Mouse (Mus musculus): ENCODE measurements around the gene Mcu. TPM values are rescaled to one million over a fixed set of nuclear protein-coding genes. Genes with fewer than 3 reads are reported as not detected.
A peak's percentile ranks its signal among the peaks of the same experiment; 100 is the strongest.

Mcu gene
- total RNA-seq, 2 experiments from 2014 or later, result 33.9 to 37.1 TPM

DNA sequence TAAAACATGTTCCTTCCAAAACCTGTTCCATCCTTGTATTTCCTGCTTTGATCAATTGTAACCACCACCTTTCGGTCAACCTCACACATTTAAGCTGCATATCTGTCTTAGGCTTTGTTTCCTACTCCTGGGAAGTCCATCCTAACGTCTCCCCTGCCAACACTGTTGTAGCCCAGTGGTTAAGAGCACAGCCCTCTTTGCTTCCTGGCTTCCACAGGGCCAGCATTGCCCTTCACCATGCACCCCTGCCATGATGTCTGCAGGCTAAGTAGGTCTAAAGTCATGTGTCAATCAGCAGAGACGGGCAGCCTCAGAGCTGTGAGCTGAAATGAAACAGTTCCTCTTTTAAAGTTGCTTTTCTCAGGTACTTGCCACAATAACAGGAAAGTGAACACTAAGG is 97.1 kb downstream of the Mcu start:
- intact Hi-C loops (cut with DNase I), result no loop called here
- DNase-seq (ENCODE audit: extremely low spot score in 1 of 2, low spot score in 2 of 2), result no peak
- TF ChIP-seq CTCF (IDR thresholded peaks at IDR 0.05), result no peak
- H3K4me3 ChIP-seq, result no peak overlapping the region
- no peak overlapping the region for H3K27ac ChIP-seq

DNA sequence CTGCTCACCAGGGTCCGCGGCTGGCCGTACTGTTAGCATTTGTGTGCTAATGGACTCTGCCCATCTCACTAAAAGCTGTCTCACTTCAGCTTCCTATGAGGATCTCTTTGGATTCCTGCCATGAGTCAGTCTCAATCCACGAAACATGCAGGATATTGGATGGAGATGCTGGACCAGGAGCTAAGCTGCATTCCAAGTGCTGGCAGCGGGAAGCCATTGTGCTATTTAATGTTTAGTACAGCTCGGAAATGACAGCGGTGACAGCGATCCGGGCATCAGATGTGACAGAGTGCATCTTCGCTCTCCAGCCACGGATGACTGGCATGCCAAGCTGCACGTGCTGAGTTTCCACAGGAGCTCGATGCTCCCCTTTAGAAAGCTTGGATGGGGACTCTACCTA is 99.3 kb downstream of the Mcu start:
- Histone ChIP-seq H3K27ac (no peak overlapping the region), H3K4me3 (no peak overlapping the region)
- no peak for TF ChIP-seq CTCF (IDR thresholded peaks at IDR 0.05)
- intact Hi-C loops (cut with DNase I), result no loop called here
- no peak for DNase-seq (ENCODE audit: extremely low spot score in 1 of 2, low spot score in 2 of 2)

DNA sequence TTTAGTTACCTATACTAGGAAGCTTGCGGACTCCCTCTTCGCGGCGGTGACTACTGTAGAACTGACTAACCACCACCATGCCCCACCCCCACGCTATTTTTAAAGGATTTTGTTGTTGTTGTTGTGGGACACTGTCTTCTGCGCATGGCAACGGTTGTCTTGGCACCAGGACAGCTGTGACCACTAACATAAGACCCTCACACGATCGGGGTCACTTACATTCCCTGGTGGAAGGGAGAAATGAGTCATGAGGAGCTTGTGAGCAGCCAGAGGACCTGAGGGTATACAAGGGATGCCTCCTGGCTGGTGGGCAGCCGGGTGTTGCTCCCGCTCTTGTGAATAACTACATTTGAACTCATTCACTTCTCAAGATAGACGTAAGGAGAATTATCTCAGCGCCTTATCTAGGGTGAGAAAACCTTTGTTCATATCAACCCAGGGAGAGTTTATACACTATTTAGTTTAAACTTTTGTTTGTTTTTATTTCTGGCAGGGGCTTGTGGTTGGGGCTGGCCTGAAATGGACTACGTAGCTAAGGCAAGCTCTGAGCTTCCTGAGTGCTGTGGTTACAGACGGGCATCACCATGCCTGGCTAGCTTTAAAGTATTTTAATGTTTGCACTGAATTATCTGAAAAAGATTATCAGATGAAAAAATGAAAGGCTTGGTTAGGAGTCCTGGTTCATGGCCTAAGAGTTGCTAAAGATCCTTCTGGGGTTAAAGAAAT is 101.6 kb downstream of the Mcu start:
- Histone ChIP-seq H3K27ac (no peak overlapping the region), H3K4me3 (no peak overlapping the region)
- no peak for DNase-seq (ENCODE audit: extremely low spot score in 1 of 2, low spot score in 2 of 2)
- TF ChIP-seq CTCF (IDR thresholded peaks at IDR 0.05), result no peak
- intact Hi-C loops (cut with DNase I), result no loop called here

DNA sequence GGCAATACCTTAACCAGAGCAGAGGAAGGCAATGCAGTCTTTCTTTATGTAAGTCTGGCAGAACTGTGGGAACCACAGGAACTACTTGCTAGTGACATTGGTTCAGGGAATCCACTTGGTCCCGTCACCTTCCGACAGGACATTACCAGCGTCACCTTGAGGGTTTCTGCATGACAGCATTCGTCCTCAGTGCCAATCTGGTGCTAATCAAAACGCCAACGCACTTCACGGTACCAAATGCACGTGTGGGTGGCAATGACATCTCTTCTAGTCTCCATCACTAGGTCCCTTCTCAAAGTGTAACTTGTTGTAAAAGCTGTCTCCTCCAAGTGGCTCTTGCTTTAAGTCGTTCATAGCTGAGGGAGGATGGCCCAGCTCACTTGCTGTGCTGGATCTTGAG is 104.3 kb downstream of the Mcu start:
- DNase-seq (ENCODE audit: extremely low spot score in 1 of 2, low spot score in 2 of 2), result no peak
- intact Hi-C loops (cut with DNase I), result no loop called here
- Histone ChIP-seq H3K27ac (no peak overlapping the region), H3K4me3 (no peak overlapping the region)
- no peak for TF ChIP-seq CTCF (IDR thresholded peaks at IDR 0.05)

DNA sequence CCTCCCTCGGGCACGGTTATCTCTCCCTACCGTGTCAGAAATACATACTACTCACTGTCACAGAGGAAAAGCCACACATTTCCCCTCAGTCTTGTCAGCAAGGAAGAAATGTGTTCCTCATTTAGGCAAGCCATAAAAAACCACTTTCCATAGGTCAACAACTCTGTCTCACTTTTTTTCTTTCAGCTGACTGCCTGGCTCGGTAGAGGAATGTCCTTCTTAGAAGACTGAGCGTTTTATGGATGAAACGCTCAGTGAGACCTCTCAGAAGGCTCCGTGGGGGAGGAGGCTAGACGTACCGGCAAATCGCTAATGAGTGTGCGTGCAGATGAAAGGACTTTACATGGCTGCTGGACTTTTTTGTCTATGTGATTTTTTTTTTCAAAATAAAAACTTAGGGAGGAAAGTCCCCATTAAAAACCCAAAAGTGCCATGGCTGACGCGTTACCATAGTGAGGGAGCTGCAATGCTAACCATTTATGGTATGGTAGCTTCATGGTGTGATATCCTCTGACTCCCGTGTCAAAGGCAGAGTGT is 105.0 kb downstream of the Mcu start:
- Histone ChIP-seq H3K27ac (no peak overlapping the region), H3K4me3 (no peak overlapping the region)
- no peak for TF ChIP-seq CTCF (IDR thresholded peaks at IDR 0.05)
- DNase-seq (ENCODE audit: extremely low spot score in 1 of 2, low spot score in 2 of 2), result no peak
- intact Hi-C loops (cut with DNase I), result no loop called here

DNA sequence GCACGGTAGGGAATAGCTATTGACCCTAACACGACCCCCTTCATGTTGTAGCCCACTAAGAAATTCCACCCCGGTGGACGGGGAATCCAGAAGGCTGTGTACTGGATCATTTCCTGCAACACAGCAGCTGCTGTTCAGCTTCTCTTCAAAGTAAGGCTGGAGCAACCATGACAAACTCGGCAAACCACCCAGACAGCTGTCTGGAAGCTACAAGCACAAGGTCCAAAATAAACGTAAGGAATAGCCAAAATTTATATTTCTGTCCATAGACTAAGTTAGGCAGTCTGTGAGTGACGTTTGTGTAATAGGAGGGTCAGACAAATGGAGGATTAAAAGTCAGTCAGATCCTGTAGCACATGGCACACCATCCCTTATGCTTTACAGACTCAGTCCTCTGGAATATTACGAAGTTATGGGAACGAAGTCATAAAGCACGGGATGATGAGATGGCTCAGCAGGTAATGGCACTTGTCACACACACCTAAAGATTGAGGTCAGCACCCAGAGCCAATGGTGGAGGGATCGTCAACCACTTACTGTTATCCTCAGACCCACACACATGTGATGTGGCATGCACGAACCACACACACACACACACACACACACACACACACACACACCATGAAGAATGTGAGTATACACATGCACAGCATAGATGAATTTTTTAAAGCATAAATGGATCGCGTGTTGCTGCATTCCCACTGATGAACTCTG is 105.6 kb downstream of the Mcu start:
- intact Hi-C loops (cut with DNase I), result no loop called here
- no peak for TF ChIP-seq CTCF (IDR thresholded peaks at IDR 0.05)
- no peak for DNase-seq (ENCODE audit: extremely low spot score in 1 of 2, low spot score in 2 of 2)
- Histone ChIP-seq H3K4me3 (no peak overlapping the region), H3K27ac (peak overlapping the region; percentile 19; the same call in 1 of the 2 replicates)

DNA sequence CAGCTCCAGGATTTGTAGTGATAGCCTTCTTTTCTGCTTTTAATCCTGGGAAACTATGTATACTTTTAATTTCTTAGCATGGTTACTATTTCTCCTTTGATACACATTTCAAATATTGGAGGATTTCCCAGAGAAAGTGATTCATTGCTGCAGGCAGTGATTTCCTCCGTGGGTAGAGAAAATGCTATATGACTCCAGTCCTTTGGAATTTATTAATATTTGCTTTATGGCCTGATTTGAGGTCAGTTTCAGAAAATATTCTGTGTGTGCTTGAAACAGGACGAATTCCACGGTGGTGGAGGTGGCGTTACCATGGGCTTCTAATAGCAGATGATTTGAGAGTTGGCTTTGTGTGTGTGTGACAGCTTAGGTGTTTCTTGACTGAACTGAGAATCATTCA is 107.3 kb downstream of the Mcu start:
- no peak for TF ChIP-seq CTCF (IDR thresholded peaks at IDR 0.05)
- intact Hi-C loops (cut with DNase I), result loop anchor here (5.0 kb wide), 1 partner anchor 83 kb away; no protein-coding TSS in a partner anchor
- Histone ChIP-seq H3K4me3 (no peak overlapping the region), H3K27ac (no peak overlapping the region)
- no peak for DNase-seq (ENCODE audit: extremely low spot score in 1 of 2, low spot score in 2 of 2)

DNA sequence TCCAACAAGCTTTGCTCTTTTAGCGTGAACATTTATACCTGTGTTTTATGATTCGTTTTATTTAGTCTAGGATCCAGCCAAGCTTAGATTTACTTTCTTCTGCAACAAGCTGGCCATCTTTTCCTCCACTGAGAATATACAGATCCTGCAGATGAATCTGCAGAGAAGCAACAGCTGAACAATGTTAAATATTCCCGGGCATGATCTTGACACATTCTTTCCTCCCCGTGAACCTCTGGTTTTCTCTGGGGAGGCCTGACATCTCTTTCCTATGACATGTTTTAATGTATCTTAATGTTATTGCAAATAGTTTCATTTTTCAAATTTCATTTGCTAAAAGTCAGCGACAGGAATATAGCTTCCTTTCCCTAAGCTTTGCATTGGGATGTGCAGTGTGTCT is 109.8 kb downstream of the Mcu start:
- no peak overlapping the region for H3K27ac ChIP-seq
- intact Hi-C loops (cut with DNase I), result loop anchor here (5.0 kb wide), 1 partner anchor 86 kb away; no protein-coding TSS in a partner anchor
- H3K4me3 ChIP-seq, result no peak overlapping the region
- DNase-seq (ENCODE audit: extremely low spot score in 1 of 2, low spot score in 2 of 2), result no peak
- TF ChIP-seq CTCF (IDR thresholded peaks at IDR 0.05), result no peak

DNA sequence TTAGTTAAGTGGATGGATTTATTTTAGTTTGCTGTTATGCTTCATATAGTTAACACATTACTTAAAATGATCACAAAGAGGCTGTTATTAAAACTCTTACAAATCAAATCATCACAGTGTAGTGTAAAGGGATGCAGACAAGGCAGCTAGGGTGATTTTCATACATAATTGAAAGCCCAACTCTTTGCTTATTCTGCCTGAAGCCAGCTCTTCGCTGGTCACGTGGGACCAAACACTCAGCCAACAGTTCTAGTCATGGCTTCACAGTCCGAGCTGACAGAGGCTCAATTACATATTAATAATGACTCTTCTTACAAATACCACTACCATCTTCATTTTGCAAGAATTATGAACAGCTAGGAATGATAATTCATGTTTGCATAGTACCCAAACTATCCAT is 112.2 kb downstream of the Mcu start:
- Histone ChIP-seq H3K27ac (no peak overlapping the region), H3K4me3 (peak overlapping the region; percentile 35)
- no peak for TF ChIP-seq CTCF (IDR thresholded peaks at IDR 0.05)
- intact Hi-C loops (cut with DNase I), result no loop called here
- no peak for DNase-seq (ENCODE audit: extremely low spot score in 1 of 2, low spot score in 2 of 2)

DNA sequence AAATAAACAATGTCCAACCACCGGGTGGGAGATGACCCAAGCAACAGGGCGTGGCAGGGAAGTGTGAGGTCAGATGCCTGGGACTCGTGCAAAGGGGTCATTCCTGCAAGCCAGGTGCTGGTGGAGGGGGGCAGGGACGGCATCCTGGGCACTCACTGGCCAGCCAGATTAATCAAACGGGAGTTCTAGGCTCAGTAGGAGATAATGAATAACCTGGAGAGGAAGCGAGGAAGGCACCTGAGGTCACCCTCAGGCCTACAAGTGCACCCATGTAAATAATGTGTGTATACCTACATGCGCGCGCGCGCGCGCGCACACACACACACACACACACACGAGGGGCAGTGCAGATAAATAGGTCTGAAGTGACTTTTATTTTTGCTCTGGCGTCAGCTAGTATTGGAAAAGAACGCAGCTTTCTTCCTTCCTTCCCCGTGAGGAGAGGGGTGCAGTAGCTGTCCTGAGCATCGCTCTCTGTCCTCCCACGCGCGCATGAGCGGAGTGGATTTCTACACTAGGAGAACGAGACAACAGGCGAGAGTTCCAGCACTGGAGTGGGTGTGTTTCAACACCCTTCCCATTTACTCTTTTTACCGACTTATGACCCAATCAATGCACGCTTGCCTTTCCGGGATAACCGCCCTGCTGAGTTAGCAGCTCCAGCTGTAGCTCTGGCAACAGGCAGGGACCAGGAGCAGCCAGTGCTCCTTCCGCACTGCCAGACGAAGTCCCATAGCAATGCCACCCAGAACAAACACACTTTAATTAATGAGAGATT is 112.9 kb downstream of the Mcu start:
- DNase-seq (ENCODE audit: extremely low spot score in 1 of 2, low spot score in 2 of 2), result peak; percentile 46 to 48
- TF ChIP-seq CTCF (IDR thresholded peaks at IDR 0.05), result no peak
- intact Hi-C loops (cut with DNase I), result no loop called here
- Histone ChIP-seq H3K27ac (0 out of 2 replicates have a peak overlapping the region, but pooled peaks have one; percentile 6), H3K4me3 (peak overlapping the region; percentile 35)

DNA sequence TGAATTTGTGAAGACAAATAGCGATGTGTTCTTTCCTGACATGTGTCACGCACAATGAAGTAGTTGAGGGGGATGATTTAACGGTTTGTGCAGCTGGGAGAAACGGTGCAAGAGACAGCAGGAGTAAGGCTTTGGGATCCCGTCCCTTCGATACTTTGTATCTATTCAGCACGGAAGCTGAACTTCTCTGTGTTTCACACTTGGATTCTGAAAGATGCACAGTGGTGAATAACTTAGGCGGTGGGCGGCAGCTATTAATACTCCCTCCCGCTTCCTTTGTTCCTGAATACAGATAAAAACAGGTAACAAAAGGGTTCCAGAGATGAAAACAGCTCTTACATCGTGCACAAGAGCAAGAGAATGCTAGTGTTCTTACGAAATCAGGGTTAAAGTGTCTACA is 114.1 kb downstream of the Mcu start:
- intact Hi-C loops (cut with DNase I), result no loop called here

DNA sequence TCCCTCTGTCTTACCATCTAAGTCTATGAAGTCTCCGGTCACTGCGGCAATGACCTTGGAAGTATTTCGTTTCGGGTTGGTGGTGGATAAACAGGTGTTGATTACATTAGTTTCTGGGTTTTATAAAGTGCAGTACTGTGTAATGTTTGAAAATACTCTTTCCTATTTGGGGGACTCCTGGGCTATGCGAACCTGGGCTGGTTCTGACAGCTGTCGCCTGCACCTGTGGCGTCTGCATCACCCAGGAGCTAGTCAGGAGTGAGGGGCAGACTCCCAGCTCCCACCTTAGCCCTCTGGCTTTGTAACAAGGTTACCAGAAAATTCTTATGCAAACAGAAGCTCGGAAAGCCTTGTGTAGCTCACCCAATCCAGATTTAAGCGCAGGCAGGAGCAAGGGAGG is 114.7 kb downstream of the Mcu start:
- intact Hi-C loops (cut with DNase I), result no loop called here
- no peak for DNase-seq (ENCODE audit: extremely low spot score in 1 of 2, low spot score in 2 of 2)
- Histone ChIP-seq H3K4me3 (no peak overlapping the region), H3K27ac (no peak overlapping the region)
- no peak for TF ChIP-seq CTCF (IDR thresholded peaks at IDR 0.05)

More for the DNA sequence above, 114.1 kb downstream of the Mcu start:
- DNase-seq (ENCODE audit: extremely low spot score in 1 of 2, low spot score in 2 of 2), result no peak
- TF ChIP-seq CTCF (IDR thresholded peaks at IDR 0.05), result no peak
- Histone ChIP-seq H3K4me3 (no peak overlapping the region), H3K27ac (no peak overlapping the region)
